Mouse (Mus musculus) gonadal fat pad, adult 2 months (tissue): Measurements from ENCODE around the gene Tmem102. TPM values are rescaled to one million over a fixed set of nuclear protein-coding genes. Genes with fewer than 3 reads are reported as not detected.

Source experiments
- DNase-seq: peaks from one replicate; pipeline ENCODE4 v3.0.0-alpha.2; 2012; ENCODE audit warnings: low read depth
- polyA plus RNA-seq: library from polyadenylated mRNA; depleted of rRNA; stranded (reverse); fragments of >200 nt; gene quantifications from 2 replicates; pipeline ENCODE4 v1.2.3, GENCODE M21; 2012

Tmem102 gene
- polyA plus RNA-seq, 1 experiment, result 12.9 TPM

- no peak for DNase-seq
Measured at GRCm38 (mm10) chr11:69789431-69789830, 16.0 kb downstream of the Tmem102 start.

- DNase-seq, result no peak
Measured at GRCm38 (mm10) chr11:69787306-69787705, 18.1 kb downstream of the Tmem102 start.

- DNase-seq, result no peak
Measured at GRCm38 (mm10) chr11:69784793-69785272, 20.6 kb downstream of the Tmem102 start.

GRCm38 (mm10) chr11:69781828-69782227, 23.6 kb downstream of the Tmem102 start:
- no peak for DNase-seq

GRCm38 (mm10) chr11:69778985-69779384, 26.4 kb downstream of the Tmem102 start:
- DNase-seq, result no peak

- no peak for DNase-seq
Measured at GRCm38 (mm10) chr11:69778258-69778982, 27.0 kb downstream of the Tmem102 start.

GRCm38 (mm10) chr11:69777504-69778257, 27.7 kb downstream of the Tmem102 start:
- DNase-seq, result no peak

- DNase-seq, result no peak
Measured at GRCm38 (mm10) chr11:69776488-69776887, 28.9 kb downstream of the Tmem102 start.

- no peak for DNase-seq
Measured at GRCm38 (mm10) chr11:69775716-69776115, 29.7 kb downstream of the Tmem102 start.

GRCm38 (mm10) chr11:69774961-69775360, 30.5 kb downstream of the Tmem102 start:
- DNase-seq, result no peak

GRCm38 (mm10) chr11:69767625-69767909, 37.9 kb downstream of the Tmem102 start:
- DNase-seq, result no peak

- no peak for DNase-seq
Measured at GRCm38 (mm10) chr11:69766872-69767624, 38.4 kb downstream of the Tmem102 start.

- no peak for DNase-seq
Measured at GRCm38 (mm10) chr11:69766126-69766609, 39.3 kb downstream of the Tmem102 start.

GRCm38 (mm10) chr11:69765221-69766125, 40.0 kb downstream of the Tmem102 start, which contains the start of gene Zbtb4:
TSS of gene Zbtb4 (plus strand) at chr11:69765912.
- DNase-seq, result no peak

GRCm38 (mm10) chr11:69763551-69763950, 41.9 kb downstream of the Tmem102 start:
- no peak for DNase-seq

- DNase-seq, result no peak
Measured at GRCm38 (mm10) chr11:69761868-69762267, 43.6 kb downstream of the Tmem102 start, which contains the start of gene Slc35g3. TSS of gene Slc35g3 (minus strand) at chr11:69761968.

GRCm38 (mm10) chr11:69760901-69761200, 44.6 kb downstream of the Tmem102 start:
- no peak for DNase-seq

- DNase-seq, result no peak
Measured at GRCm38 (mm10) chr11:69760160-69760900, 45.1 kb downstream of the Tmem102 start.

- DNase-seq, result no peak
Measured at GRCm38 (mm10) chr11:69758971-69759721, 46.3 kb downstream of the Tmem102 start.

- DNase-seq, result no peak
Measured at GRCm38 (mm10) chr11:69758478-69758970, 46.9 kb downstream of the Tmem102 start, which contains the start of gene Polr2a. TSS of gene Polr2a (minus strand) at chr11:69758637.
